Mouse (Mus musculus) adrenal gland, adult (tissue): ENCODE measurements at regions not wholly inside any gene's neighbourhood (a gene's known extent, or its start where the extent isn't known, plus 50 kb on each side); places are given as distances from the start of the nearest gene placed in this dataset.
A peak's percentile ranks its signal among the peaks of the same experiment; 100 is the strongest.

ENCODE experiments used
- DNase-seq, 2 experiments: peaks; one replicate each; pipeline ENCODE4 v3.0.0; 2022 to 2023; ENCODE audit warnings: low spot score in 1 of 2; ENCODE audit not compliant: inconsistent age in 2 of 2

GRCm38 (mm10) chr17:47089769-47090168 is 79.4 kb upstream of the Ubr2 start:
- DNase-seq: peak in 1 of 2 experiments; percentile 56

GRCm38 (mm10) chr17:47069206-47069605 is 58.9 kb upstream of the Ubr2 start:
- no peak for DNase-seq

- peak; percentile 80 to 93 for DNase-seq
These were observed 55.0 kb upstream of the Ubr2 start for GRCm38 (mm10) chr17:47065307-47065901.

- DNase-seq: peak; percentile 87 to 95
These were observed 54.4 kb upstream of the Ubr2 start for GRCm38 (mm10) chr17:47064592-47065306.

- no peak for DNase-seq
These were observed 53.6 kb upstream of the Ubr2 start for GRCm38 (mm10) chr17:47064006-47064405.

GRCm38 (mm10) chr17:47061031-47061620 is 50.8 kb upstream of the Ubr2 start:
- no peak for DNase-seq
